Mouse (Mus musculus) lung, adult 2 months (tissue): ENCODE results near the gene Hfe.

Source experiments
- CTCF ChIP-seq: fragments of 200-500 bp; IDR thresholded peaks from 2 replicates; pipeline ENCODE4 v1.5.1; 2011; ENCODE audit warnings: mild to moderate bottlenecking, low read length, control low read depth; ENCODE audit not compliant: insufficient read depth
- POLR2A ChIP-seq: fragments of 200-500 bp; IDR thresholded peaks from 2 replicates; pipeline ENCODE4 v1.6.1; 2011; ENCODE audit warnings: low read depth, mild to moderate bottlenecking, control low read depth, low read length, borderline replicate concordance; ENCODE audit errors: extremely low read depth

GRCm38 (mm10) chr13:23737091-23737490 is 26.4 kb upstream of the Hfe start:
- TF ChIP-seq CTCF: no peak
- TF ChIP-seq POLR2A: no peak
